Mouse (Mus musculus) adrenal gland, postnatal 10 days (tissue): ENCODE results near the gene Msantd2. TPM values are rescaled to one million over a fixed set of nuclear protein-coding genes. Genes with fewer than 3 reads are reported as not detected.

Experiments
- DNase-seq: peaks from one replicate; pipeline ENCODE4 v3.0.0; 2021; ENCODE audit warnings: mixed read lengths
- total RNA-seq, 2 experiments: library from RNA; stranded (reverse); gene quantifications; 2 replicates each; pipeline ENCODE4 v1.2.3; 2021

The Msantd2 gene
- total RNA-seq, 2 experiments from 2014 or later = 14.7 to 22.5 TPM

GRCm38 (mm10) chr9:37541851-37542642 lies 52.9 kb downstream of the Msantd2 start:
- no peak for DNase-seq

- no peak for DNase-seq
Measured at GRCm38 (mm10) chr9:37543869-37544440, 54.8 kb downstream of the Msantd2 start.

- peak; percentile 80 for DNase-seq
Measured at GRCm38 (mm10) chr9:37544447-37545165, 55.5 kb downstream of the Msantd2 start.

- DNase-seq = no peak
Measured at GRCm38 (mm10) chr9:37545166-37545610, 56.1 kb downstream of the Msantd2 start.

DNA sequence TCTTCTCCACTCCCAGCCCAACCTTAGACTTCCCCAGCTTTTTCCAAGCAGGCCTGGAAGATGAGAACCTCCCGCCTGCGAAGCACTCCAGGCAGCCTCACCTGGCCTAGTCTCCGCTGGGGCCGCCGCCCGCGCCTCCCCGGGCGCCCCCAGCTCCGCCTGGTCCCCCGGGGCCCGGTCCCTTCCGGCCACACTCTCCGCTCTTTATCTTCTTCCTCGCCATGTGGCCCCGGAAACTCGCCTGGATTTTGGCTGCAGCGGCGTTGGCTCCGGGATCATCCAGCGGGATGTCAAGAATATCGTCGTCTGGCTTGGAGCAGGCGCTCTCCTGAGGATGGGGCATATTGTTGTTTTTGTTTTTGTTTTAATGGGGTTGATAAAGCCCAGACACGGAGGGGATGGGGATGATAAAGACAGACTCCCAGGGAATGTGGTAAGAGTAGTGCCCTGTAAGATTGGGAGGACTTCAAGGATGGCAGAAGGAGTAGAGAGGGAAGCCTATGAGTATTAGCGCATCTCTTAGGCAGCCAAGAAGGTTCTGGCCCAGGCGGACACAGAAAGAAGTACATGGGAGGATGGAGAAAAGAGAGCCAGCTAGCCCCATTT lies 56.8 kb downstream of the Msantd2 start:
- no peak for DNase-seq

GRCm38 (mm10) chr9:37546889-37547288 lies 57.8 kb downstream of the Msantd2 start:
- no peak for DNase-seq

DNA sequence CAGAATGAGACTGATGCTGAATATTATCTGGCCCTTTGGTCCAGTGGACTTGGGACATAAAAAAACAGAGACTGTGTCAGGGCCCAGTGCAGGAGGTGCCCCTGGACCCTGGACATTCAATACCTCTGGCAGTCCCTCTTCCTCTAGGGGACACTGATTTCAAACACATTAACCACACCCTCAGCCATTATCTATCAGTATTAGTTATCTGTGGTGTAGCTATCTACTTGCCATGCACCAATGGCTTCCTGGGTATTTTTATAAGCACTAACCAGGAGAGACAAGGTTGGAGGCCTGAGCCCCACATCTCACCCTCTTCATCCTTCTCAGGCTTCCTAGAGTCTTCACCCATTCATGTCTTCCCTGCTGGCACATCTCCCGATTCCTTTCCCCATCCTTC lies 61.3 kb downstream of the Msantd2 start:
- DNase-seq = no peak

GRCm38 (mm10) chr9:37551751-37552531 lies 62.8 kb downstream of the Msantd2 start:
- no peak for DNase-seq

GRCm38 (mm10) chr9:37552536-37553293 lies 63.6 kb downstream of the Msantd2 start, which contains the start of gene Nrgn:
TSS of gene Nrgn (minus strand) at chr9:37552904.
- DNase-seq = peak; percentile 88

DNA sequence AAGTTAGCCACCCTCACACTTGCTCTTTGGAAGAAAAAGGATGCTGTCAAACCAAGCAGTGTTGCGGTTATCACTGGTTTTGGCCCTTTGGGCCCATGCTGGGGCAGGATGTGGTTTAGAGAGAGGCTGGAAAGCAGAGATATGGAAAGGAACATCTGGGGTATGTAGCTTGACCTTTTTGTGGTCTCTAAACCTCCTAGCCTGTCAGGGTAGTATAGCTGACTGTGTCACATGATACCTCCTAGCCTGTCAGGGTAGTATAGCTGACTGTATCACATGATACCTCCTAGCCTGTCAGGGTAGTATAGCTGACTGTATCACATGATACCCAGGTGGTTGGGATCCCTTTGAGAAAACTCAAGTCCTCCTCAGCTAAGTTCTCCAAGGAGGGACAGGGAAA lies 65.2 kb downstream of the Msantd2 start:
- DNase-seq = no peak

DNA sequence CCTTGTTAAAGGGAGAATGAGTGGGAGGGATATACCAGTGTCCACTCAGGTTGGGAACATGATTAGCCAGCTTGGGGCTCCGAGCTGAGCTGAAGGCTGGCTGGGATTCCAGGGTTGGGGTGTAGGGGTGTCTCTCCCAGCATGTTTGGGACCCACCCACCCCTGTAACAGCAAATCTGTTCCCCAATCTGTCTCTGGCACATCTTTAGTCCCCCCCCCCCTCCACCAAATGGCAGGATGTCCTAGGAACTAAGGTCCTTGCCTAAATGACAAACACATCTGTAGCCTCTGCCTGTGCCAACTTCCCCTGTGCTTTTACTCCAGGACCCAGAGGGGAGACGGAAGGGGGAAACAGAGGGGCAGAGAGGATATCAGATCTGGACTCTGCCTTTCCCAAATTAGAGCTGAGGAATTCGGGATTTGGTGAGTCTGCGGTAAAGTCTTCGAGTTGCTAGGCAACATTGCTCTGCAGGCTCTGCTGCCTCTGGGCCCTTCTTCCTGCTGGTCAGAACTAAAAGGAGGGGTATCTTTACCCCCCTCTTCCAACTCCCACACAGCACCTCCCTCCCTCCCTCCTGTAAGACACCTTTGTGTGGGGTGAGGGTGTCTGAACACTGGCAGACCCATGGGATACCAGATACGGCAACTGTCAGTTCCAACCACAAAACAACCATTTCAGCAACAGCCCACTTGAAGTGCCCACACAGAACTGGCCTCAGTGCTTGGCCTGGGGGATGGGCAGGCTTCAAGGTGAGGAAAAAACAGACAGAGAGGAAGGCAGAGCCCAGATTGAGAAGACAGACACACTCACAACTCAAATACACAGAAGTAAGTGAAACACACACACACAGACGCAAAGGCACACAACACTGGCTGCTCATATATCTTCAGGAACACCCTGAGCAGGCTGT lies 66.0 kb downstream of the Msantd2 start, which contains the start of gene Siae:
Gene Siae (plus strand): TSS at position 861 of the 911 bp plus-strand sequence.
- DNase-seq = no peak

DNA sequence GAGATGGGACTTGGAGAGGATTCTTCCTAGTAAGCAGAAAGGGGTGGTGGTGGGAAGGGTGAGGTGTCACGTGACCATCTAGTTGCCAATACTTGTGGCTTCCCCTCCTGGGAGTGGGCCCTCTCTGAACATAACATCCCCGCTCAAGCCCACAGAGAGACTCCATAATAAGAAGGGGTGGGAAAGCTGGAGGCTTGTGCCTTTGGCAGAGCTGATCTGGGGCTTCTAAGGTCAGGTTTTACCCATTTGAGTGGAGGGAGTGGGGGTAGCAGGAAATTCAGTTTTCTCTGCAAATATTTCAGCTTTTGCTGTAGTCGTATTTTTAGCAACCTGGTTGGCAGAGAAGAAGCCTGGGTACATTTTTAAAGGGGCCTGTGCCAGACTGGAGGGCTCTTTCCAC lies 67.2 kb downstream of the Msantd2 start:
- no peak for DNase-seq

DNA sequence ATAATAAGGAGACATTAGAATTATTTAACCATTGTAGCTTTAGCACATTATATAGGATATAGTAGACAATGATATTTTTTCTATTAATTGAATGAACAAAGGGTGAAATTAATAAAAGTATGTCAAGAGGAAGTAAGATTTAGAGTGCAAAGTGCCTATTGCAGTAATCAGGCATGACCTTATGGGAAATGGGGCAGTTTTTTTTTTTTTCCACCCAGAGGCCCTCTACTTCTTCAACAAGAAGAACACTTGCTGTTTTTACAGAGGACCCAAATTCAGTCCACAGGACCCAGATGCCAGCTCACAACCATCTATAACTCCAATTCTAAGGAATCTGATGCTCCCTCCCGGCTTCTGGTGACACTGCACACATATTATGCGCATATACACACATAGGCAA lies 71.5 kb downstream of the Msantd2 start:
- no peak for DNase-seq

DNA sequence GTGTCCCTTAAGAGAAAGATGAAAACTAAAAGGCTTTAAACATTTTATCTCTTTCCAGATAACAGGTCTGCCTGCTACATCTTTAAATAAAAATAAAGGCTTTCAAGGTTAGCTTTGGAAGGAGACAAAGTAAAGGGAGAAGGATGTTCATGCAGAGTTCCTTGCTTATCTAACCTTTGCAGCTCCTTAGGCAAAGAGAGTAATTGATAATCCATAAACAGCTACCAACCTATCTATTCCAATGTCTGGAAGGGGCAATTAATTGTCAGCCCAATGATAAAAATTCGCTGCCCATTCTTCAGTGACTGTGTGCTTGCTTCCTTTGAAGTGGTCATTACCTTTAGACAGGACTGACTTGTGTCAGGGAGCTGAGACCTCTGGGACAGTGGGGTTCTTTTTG lies 74.7 kb downstream of the Msantd2 start:
- no peak for DNase-seq

DNA sequence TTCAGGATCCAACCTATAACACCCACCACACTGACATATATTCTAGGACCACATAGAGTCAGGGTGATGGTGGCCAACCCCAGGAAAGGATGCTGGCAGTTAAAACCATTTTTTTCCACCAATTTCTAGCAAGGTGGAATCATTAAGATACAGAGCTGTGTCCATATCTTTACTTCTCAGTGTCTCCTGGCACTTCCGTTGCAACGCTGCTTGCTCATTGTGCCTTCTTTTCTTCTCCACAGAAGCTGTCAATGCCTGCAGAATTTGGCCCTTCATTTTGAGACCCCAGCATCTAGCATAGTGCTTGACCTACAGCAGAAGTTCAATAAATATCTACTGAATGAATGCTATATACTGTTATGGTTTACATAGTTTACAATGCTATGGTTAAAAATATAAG lies 77.9 kb downstream of the Msantd2 start:
- no peak for DNase-seq

DNA sequence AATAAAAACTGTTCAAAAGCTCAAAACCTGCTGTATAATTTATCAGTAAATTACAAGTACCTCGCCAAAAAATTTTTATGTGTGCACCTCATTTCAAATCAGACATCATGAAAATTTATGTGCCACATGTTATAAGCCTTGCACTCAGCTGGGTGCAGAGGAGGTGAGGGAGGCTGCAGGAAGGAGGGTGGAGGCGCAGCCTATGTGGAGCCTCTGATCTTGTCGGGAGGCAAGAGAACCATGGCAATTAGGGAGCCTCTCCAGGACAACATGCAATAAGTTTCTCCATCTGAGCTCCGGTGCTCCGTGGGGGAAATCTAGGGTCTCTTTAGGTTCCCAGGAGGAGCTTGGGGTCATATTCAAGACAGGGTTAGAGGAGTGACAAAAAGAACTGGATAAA lies 78.3 kb downstream of the Msantd2 start:
- DNase-seq = no peak

- peak; percentile 32 for DNase-seq
Measured at GRCm38 (mm10) chr9:37567892-37568604, 78.9 kb downstream of the Msantd2 start.

- no peak for DNase-seq
Measured at GRCm38 (mm10) chr9:37568605-37569214, 79.6 kb downstream of the Msantd2 start.
